Mouse (Mus musculus) T-cell, adult 2 months (primary cell): ENCODE measurements around the gene Klf13.

Source experiments
- DNase-seq: peaks from one replicate; pipeline ENCODE4 v3.0.0; 2022; ENCODE audit warnings: low spot score

Gene Klf13

DNA sequence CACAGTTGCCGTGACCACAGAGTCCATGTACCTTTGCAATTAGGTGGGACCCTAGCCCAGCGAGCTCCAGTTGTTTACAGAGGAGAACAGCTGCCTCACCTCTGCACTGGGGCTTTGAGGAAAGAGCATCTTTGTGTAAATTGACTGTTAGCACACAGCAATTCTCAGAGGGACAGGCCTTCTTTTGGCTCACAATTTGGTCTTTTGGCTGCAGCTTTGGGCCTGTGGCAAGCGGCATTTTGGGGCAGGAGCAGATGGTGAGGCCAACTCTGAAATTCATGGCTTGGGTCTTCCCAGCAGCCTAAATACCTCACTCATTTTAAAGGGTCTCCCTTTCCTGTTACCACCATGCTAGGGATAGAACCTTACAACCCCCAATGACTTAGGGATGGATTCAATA, 10.5 kb upstream of the Klf13 start:
- no peak for DNase-seq

- no peak for DNase-seq
These were observed 9.1 kb upstream of the Klf13 start for GRCm38 (mm10) chr7:63947514-63948487.

DNA sequence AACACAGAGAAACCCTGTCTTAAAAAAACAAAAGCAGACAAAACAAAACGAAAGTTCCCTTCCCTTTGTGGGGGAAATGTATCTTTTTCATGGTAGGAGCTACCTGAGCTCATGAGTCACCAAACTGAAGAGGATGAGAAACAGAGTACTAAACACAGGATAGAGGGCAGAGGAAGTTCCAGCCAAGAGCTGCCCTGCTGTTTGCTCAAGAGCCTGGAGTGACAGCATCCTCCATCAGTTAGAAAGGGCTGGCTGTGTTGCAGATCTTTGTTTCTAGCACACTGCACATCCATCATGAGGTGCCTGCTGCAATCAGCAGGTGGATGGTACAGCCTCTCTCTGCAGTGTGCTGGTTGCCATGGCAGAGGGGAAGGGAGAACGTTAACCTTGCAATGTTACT, 5.2 kb upstream of the Klf13 start:
- no peak for DNase-seq

DNA sequence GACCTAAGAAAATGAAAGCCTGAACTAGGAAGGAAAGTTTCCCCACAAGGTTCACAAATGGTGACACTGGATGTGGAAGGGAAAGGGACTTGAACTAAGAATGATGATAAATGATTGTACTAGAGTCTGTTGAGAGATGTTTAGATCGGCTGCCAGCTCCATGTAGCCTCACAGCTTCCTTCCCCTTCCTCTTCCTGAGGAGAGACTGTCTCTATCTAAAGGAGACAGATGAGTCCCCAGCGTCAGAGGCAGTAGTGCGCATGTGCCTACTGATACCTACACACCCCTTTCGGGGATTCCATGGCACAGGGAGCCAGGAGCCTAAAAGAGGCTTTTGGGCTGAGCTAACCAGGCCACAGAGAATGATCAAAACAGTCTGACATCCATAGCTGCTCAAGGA, 2.8 kb upstream of the Klf13 start:
- DNase-seq, result no peak

DNA sequence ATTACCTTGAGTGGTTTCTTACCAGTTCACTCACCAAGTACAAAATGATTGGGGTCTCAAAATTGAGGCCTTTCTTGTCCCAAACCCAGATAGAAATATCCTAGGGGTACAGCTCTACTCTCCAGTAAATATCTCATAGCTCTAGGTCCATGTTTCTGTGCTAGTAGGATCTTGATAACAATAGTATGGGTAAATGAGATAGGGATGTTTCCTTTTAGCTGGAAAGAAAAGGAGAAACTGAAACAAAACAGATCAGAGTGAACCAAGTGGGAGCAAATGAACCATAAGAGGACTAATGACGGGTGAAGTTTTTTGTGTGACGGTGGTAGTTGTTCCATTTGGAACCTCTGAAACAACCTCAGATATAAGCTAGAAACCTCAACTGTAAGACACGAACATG, 2.3 kb upstream of the Klf13 start:
- DNase-seq, result no peak

DNA sequence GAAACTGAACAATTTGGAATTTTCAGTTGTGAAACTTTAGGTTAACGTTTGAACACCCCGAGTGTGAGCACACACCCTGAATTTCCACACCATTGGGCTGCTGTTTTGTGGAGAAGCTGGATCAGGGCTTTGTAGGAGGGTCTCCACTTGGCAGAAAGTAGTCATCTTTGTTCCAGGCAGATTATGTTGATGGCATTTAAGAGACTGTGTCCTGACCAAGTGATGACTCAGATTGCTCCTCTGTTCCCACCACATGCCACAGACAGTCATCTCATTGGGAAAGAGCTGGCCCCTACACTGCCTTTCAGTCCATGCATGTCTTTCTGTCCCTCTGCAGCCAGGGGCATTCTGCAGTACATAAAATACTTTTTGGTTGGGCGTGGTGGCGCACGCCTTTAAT, 1.6 kb upstream of the Klf13 start:
- no peak for DNase-seq

- peak; percentile 91 for DNase-seq
These were observed 759 bp upstream of the Klf13 start for GRCm38 (mm10) chr7:63939397-63939951.

DNA sequence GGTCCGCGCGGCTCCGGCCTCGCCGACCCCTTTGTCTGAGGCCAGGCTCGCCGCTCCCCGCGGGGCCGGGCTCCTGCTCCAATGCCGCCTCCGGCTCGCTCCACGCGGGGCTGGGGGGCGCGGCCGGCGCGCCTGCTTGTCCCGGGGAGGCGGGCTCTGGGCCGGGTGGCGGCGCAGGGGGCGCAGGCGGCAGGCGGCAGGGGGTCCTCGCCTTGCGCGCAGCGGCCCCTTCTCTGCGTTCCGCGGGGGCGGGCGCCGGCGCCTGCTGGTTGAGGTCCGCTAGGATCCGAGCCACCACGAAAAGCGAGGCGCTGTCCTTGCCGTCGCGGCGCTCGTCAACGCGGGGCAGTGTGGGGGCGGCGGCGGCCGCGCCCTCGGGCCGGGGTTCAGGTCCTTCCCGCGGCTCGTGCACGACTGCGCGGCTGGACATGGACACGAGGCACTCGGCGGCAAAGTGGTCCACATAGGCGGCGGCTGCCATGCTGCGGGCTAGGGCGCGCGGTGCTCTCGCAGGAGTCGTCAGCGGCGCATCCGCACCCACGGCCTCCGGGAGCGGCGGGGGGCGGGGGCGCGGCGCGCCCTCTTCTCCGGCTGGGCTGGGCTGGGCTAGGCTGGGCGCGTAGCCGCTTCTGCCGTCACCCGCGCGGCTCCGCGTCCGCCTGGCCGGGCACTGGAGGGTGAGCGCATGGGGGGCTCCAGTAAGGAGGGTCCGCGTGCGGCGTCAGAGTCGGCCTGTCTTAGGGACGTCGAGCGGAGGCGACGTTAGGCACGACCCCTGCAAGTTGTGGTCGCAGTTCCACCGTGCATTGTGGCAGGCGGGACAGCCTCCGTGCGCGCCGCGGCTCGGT, 425 bp downstream of the Klf13 start:
- DNase-seq, result no peak

DNA sequence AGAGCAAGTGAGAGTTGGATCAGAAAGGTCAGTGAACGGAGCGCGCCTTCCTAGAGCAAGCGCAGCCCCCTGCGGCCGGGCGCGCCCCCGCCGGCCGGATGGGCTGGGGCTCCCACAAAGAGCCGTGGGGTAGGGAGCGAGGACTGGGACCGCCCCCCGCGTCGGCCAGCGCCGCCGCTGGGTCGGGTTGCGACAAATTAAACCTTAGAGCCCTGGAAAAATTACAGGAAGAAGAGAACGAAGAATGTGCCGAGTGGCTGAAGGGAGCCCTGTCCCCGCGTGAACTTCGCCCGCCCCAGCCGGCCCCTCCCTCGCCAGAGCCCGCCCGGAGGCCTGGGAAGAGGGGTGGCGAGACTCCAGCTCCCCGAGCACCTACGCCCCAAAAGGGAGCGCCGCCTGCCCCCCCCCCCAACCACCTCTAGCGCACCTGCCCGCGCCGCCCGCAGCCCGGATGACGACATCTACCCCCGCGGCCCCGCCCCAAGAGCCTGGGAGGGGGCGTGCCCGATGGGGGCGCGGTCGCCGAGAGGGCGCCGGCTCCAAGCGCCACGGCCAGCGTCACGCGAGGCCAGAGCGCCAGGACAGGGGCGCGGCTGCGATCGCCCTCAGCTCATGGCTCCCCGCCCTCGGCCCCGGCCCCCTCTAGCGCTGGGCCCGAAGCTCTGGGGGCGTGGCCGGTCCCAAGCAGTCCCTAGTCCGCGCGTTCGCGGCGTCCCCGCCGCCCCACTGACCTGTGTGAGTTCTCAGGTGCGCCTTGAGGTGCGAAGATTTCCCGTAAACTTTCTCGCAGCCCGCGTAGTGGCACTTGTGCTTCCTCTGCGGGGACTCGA, 1.3 kb downstream of the Klf13 start:
- peak; percentile 92 for DNase-seq

DNA sequence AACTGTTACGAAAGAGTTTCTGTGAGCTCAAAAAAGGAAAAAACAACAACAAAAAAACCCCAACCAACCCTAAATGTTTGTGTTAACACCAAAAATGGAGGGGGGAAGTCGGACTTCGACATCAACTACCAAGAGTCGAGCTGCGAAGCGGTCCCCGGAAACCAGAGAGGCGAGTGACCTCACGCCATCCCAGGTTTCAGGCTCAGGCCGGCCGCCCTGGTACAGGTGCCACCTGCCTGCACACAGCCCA, 1.8 kb downstream of the Klf13 start:
- no peak for DNase-seq

GRCm38 (mm10) chr7:63936188-63936985, 2.3 kb downstream of the Klf13 start:
- DNase-seq, result peak; percentile 71

DNA sequence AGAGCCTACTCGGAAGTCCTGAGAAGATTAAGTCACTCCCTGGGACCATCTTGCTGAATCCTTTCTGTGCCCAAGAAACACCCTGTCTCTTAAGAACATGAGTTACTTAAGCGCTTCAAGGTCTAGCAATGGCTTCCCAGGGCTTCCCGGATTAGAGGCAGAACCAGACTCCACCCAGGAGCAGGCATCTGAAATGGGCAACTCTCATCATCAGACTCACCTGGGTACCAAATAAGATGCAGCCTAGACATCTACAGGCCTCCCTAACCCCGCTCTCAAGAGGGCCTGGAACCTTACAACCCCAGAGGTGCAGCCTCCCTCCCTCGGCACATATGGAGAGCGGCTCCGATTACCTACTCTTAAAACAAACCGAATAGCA, 2.9 kb downstream of the Klf13 start:
- DNase-seq, result no peak

- DNase-seq, result no peak
These were observed 4.2 kb downstream of the Klf13 start for GRCm38 (mm10) chr7:63934530-63934929.

DNA sequence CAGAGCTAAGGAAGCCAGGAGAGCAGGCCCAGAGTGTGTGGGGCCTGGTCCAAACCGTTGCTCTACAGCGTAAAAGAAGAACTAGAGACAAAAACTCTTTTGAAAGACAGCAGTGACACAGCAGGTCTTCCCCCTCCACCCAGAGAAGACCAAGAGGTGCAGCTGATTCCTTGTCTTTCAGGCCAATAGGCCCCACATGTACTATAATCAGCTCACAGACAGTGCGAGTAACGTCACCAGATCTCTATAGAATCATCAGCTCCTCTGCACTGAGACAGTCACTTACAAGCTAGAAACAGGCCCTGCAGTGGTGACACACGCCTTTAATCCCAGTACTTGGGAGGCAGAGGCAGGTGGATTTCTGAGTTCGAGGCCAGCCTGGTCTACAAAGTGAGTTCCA, 4.8 kb downstream of the Klf13 start:
- no peak for DNase-seq

DNA sequence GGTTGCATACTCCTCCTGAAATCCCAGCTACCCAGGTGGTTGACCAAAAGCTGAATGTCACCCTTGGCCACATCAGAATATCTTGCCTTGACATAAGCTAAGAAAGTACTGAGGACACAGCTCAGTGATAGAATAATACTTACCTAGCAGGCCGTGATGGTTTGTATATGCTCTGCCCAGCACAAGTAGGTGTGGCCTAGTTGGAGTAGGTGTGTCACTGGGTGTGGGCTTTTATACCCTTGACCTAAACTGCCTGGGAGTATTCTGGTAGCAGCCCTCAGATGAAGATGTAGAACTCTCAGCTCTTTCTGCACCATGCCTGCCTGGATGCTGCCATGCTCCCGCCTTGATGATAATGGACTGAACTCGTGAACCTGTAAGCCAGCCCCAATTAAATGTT, 6.3 kb downstream of the Klf13 start:
- DNase-seq, result no peak

- no peak for DNase-seq
These were observed 7.9 kb downstream of the Klf13 start for GRCm38 (mm10) chr7:63930766-63931165.

DNA sequence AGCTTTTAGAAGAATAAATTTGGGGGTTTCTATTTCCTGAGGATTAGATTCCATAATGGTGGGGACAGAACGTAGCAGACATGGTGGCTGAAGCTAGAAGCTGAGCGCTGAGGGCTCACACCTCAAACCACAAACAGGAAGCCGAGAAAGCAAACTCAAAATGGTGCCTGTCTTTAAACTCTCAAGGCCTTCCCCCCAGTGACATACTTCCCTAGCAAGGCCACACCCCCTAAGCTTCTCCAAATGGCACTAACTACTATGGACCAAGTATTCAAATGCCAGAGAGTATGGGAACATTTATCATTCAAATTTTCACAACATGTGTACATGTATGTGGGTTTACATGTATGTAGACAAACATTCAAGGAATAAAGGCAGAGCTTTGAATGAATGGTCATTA, 8.6 kb downstream of the Klf13 start:
- DNase-seq, result peak; percentile 81

GRCm38 (mm10) chr7:63929080-63929479, 9.6 kb downstream of the Klf13 start:
- no peak for DNase-seq

GRCm38 (mm10) chr7:63927121-63927520, 11.6 kb downstream of the Klf13 start:
- DNase-seq, result no peak

GRCm38 (mm10) chr7:63926492-63926891, 12.2 kb downstream of the Klf13 start:
- no peak for DNase-seq
